Mouse (Mus musculus): ENCODE measurements at regions not wholly inside any gene's neighbourhood (a gene's known extent, or its start where the extent isn't known, plus 50 kb on each side); places are given as distances from the start of the nearest gene placed in this dataset.

GRCm38 (mm10) chr3:121584736-121585151 lies 52.5 kb upstream of the Slc44a3 start:
- TF ChIP-seq ZNF384 (IDR thresholded peaks at IDR 0.05; ENCODE audit: low read depth, low read length), result no peak
- TF ChIP-seq ZC3H11A (IDR thresholded peaks at IDR 0.05; ENCODE audit: borderline replicate concordance, low read depth, low read length), result no peak
- TF ChIP-seq CHD2 (IDR thresholded peaks at IDR 0.05; ENCODE audit: low read depth, low read length), result no peak

Data from ES-E14 (cell line).